Mouse (Mus musculus): ENCODE data around the gene Dxo. TPM values are rescaled to one million over a fixed set of nuclear protein-coding genes. Genes with fewer than 3 reads are reported as not detected.

The Dxo gene
- total RNA-seq, 2 experiments from 2014 or later = 28.3 to 30.2 TPM

DNA sequence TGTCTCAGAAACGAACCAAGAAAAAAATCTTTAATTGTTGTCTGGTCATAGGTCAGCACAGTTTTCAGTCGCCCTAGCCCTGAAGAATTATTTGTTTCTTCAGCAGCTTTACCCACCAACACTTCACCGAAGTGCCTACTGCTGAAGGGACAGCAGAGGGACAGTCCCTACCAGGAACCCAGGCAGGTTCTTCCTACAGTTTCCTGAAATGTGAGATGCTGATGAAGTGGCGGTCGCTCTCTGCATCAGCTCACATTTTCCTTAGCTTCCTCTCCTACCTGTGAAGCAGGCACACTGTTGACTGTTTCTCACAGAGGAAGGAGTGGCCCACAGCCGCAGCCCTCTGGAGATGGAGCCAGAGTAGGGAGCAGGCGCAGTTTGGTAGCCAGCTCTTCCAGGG lies 29.2 kb downstream of the Dxo start:
- ATAC-seq (replicated peaks; ENCODE audit: poor library complexity, severe bottlenecking) = no peak

DNA sequence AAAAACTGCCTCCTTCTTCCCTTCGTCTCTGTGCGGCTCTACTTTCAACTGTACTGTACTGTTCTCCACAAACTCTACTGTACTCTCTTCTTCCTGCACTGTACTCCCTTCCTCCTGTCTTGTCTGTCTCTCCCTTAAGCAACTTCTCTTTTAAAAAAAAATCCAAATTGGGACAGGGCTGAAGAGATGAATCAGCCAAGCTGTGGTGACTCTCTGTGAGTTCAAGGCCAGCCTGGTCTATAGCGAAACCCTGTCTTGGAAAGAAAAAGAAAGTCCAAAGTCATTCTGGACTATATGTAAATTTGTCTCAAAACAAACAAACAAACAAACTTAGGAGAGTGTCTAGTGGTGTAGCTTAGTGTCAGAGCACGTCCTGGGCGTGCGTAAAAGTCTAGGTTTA lies 37.5 kb downstream of the Dxo start:
- ATAC-seq (replicated peaks; ENCODE audit: poor library complexity, severe bottlenecking) = no peak

DNA sequence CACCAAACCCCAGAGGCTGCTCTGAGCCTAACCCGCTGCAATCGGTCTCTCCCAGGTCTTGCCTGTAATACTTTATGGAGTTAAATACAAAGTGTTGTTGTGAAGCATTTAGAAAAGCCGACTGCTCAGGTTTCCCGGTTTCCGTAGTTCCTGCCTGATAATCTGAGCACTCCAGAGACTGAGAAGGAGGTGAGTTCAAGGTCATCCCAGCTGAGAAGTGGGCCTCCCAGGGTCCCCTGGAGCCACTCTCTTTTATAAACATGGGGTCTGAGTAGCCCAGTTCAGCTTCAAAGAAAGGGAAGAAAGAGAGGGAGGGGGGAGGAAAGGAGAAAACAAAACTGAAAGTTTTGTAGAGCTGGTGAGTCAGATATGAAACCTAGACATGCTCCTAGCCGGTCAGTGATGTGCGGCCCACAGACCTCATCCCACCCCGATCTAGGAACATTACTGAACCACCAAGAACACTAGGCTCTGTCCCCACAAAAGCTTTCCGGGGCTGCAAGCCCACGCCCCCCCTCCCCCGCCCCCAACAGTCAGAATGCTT lies 42.6 kb downstream of the Dxo start, which contains the start of gene Zbtb12:
Gene Zbtb12 (plus strand): TSS at position 148 of the 544 bp plus-strand sequence.
- ATAC-seq (replicated peaks; ENCODE audit: poor library complexity, severe bottlenecking) = peak; percentile 52; the same call in 1 of the 2 replicates

DNA sequence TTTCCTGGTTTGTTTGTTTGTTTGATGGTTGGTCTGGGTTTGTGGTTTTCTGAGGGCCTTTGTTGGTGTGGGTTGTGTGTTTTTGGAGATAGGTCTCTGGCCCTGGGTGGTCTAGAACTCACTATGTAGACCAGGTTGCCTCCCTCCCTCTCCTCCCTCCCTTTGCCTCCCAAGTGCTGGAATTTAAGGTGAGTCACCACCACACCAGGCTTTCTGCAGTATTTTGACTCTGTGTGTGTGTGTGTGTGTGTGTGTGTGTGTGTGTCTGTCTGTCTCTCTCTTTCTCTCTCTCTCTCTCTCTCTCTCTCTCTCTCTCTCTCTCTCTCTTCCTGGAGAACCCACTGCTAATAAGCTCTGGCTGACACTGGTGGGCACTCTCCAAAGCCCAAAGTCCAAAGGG lies 44.3 kb downstream of the Dxo start:
- no peak for ATAC-seq (replicated peaks; ENCODE audit: poor library complexity, severe bottlenecking)

DNA sequence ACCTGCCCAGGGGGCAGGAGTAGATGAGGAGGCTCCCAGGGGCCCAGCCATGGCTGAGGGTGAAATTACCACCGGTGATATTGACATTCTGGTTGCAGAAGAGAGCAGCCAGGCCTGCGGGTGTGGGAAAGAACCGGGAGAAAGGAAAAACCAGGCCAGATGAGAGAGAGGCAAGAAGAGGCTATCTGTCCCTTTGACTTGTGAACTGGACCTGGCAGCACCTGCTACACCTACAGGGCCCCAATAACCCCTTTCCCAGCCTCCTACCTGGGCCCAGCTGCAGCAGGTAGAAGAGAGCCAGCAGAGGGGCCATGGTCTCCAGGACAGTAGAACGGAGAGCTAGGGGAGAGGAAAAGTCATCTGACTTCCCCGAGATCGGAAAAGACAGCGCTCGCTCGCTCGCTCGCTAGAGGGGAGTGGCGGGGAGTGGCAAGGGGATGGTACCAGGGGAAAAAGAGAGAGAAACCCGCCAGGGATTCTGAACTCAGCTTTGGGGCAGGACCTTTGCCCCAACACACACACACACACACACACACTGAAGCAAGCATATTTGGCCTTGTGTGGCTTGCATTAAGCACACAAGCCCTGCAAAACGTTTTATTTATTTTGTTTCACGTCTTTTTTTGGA lies 45.0 kb downstream of the Dxo start, which contains the start of gene Gm20547:
Gene Gm20547 (minus strand): TSS at position 360 of the 628 bp plus-strand sequence.
- no peak for ATAC-seq (replicated peaks; ENCODE audit: poor library complexity, severe bottlenecking)

DNA sequence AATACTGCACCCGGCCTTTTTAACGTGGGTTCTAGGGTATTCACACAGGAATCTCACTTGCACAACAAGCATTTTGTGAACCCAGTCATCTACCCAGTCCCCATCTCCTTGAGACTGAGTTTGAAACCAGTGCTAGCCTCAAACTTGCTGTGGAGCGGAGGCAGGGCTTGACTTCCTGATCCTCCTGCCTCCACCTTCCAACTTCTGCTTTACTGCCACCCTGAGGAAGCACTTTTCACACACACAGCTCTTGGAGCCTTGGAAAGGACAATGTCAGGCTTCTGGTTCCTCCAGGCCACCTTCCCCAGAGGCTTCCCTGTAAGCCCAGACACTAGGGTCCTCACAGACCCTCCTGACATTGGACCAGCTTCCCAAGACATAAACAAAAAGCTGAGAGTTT lies 46.5 kb downstream of the Dxo start:
- ATAC-seq (replicated peaks; ENCODE audit: poor library complexity, severe bottlenecking) = peak; percentile 80

DNA sequence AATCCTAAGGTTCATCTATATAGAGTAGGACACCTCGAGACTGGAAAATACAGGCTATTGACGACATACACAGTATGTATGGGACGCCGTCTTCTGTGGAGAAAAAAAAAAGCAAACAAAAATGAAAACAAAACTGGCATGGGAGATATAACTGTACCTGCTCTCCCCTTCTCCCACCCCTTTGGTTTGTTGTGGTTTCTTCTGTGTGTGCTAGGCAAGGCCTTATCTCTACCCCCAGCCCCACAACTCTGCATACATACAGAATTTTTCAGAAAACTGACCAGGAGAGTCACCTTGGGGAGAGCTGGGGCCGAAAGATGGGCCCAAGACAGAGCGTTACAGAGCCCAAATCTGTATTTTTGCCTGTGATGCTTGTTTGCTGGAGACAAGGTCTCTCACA lies 47.9 kb downstream of the Dxo start:
- no peak for ATAC-seq (replicated peaks; ENCODE audit: poor library complexity, severe bottlenecking)

DNA sequence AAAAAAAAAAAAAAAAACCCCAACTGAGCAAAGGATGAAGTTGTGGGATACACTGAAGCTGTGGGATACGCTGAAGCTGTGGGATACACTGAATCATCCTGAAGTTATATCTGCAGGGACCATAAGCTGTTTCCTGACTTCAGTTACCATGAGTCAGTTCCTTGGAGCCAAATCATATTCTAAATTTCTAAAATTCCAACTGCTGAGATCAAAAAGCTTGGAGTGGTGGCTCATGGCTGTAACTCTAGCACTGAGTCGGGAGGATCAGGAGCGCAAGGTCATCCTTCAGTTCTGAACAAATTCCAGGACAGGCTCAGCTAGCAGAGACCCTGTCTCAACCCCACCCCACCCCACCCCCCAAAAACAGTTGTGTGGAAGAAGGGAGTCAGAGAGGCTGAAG lies 48.8 kb downstream of the Dxo start:
- no peak for ATAC-seq (replicated peaks; ENCODE audit: poor library complexity, severe bottlenecking)

DNA sequence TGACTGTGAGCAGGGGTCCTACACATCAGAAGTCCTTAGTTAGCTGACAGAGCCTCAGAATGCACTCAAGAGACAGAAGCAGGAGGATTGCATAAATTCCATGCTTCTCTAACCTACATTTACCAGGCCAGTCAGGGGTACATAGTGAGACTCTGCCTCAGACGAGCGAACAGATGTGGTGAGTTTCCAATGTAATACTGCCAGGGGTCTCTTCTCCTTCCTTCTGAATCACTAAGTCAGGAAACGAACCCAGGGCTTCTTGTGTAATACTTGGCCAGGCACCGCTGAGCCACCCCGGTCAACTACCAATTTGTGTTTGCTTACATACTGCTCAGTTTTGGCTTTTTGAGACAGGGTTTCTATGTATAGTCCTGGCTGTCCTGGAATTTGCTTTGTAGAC lies 51.1 kb downstream of the Dxo start:
- ATAC-seq (replicated peaks; ENCODE audit: poor library complexity, severe bottlenecking) = peak; percentile 74

Other genes with a start within 250 kb of the Dxo start
Only the 30 nearest of the 39 such genes appear.
- gene Egfl8, start 221.0 kb upstream of the Dxo start, total RNA-seq (2014; fragmentation: Nextera tagmentation) = 2.1 TPM in 1 of 2 replicates, not detected in the other
- gene Egfl8, start 221.0 kb upstream of the Dxo start, total RNA-seq (2017) = not detected in 2 replicates
- gene Ppt2, start 208.5 kb upstream of the Dxo start, total RNA-seq (2014; fragmentation: Nextera tagmentation) = 41.9 and 45.1 TPM in 2 replicates
- gene Ppt2, start 208.5 kb upstream of the Dxo start, total RNA-seq (2017) = 20.4 and 23.3 TPM in 2 replicates
- 0.88 TPM in 1 of 2 replicates, not detected in the other for gene Prrt1, start 207.5 kb upstream of the Dxo start, total RNA-seq (2014; fragmentation: Nextera tagmentation)
- gene Prrt1, start 207.5 kb upstream of the Dxo start, total RNA-seq (2017) = not detected in 2 replicates
- 2.9 and 10.3 TPM in 2 replicates for gene Fkbpl, start 192.3 kb upstream of the Dxo start, total RNA-seq (2014; fragmentation: Nextera tagmentation)
- gene Fkbpl, start 192.3 kb upstream of the Dxo start, total RNA-seq (2017) = 12.4 and 21.8 TPM in 2 replicates
- gene Atf6b, start 189.9 kb upstream of the Dxo start, total RNA-seq (2014; fragmentation: Nextera tagmentation) = 38.3 and 42.5 TPM in 2 replicates
- gene Atf6b, start 189.9 kb upstream of the Dxo start, total RNA-seq (2017) = 31.9 and 44.6 TPM in 2 replicates
- not detected in 2 replicates for gene Tnxb, start 166.5 kb upstream of the Dxo start, total RNA-seq (2014; fragmentation: Nextera tagmentation)
- gene Tnxb, start 166.5 kb upstream of the Dxo start, total RNA-seq (2017) = not detected in 2 replicates
- gene C4b, start 93.1 kb upstream of the Dxo start, total RNA-seq (2014; fragmentation: Nextera tagmentation) = 0.23 TPM in 1 of 2 replicates, not detected in the other
- gene C4b, start 93.1 kb upstream of the Dxo start, total RNA-seq (2017) = 0.09 TPM in 1 of 2 replicates, not detected in the other
- gene Cyp21a1, start 32.5 kb upstream of the Dxo start, total RNA-seq (2014; fragmentation: Nextera tagmentation) = not detected in 2 replicates
- gene Cyp21a1, start 32.5 kb upstream of the Dxo start, total RNA-seq (2017) = not detected in 2 replicates
- gene Stk19, start 74 bp upstream of the Dxo start, total RNA-seq (2014; fragmentation: Nextera tagmentation) = 24.0 and 47.6 TPM in 2 replicates
- gene Stk19, start 74 bp upstream of the Dxo start, total RNA-seq (2017) = 23.1 and 29.0 TPM in 2 replicates
- gene Skiv2l, start 13.2 kb downstream of the Dxo start, total RNA-seq (2014; fragmentation: Nextera tagmentation) = 31.1 and 48.4 TPM in 2 replicates
- 29.3 and 43.9 TPM in 2 replicates for gene Skiv2l, start 13.2 kb downstream of the Dxo start, total RNA-seq (2017)
- gene Nelfe, start 13.4 kb downstream of the Dxo start, total RNA-seq (2014; fragmentation: Nextera tagmentation) = 53.3 and 54.5 TPM in 2 replicates
- gene Nelfe, start 13.4 kb downstream of the Dxo start, total RNA-seq (2017) = 37.1 and 57.3 TPM in 2 replicates
- not detected in 2 replicates for gene Cfb, start 25.5 kb downstream of the Dxo start, total RNA-seq (2014; fragmentation: Nextera tagmentation)
- not detected in 2 replicates for gene Cfb, start 25.5 kb downstream of the Dxo start, total RNA-seq (2017)
- 12.2 and 14.2 TPM in 2 replicates for gene Zbtb12, start 42.5 kb downstream of the Dxo start, total RNA-seq (2014; fragmentation: Nextera tagmentation)
- gene Zbtb12, start 42.5 kb downstream of the Dxo start, total RNA-seq (2017) = 13.3 and 15.3 TPM in 2 replicates
- not detected in 2 replicates for gene Gm20547, start 45.0 kb downstream of the Dxo start, total RNA-seq (2014; fragmentation: Nextera tagmentation)
- gene Gm20547, start 45.0 kb downstream of the Dxo start, total RNA-seq (2017) = not detected in 2 replicates
- 1.5 and 7.7 TPM in 2 replicates for gene C2, start 61.2 kb downstream of the Dxo start, total RNA-seq (2014; fragmentation: Nextera tagmentation)
- 0.47 TPM in 1 of 2 replicates, not detected in the other for gene C2, start 61.2 kb downstream of the Dxo start, total RNA-seq (2017)
- 78.2 and 87.0 TPM in 2 replicates for gene Ehmt2, start 61.5 kb downstream of the Dxo start, total RNA-seq (2014; fragmentation: Nextera tagmentation)
- 90.9 and 120 TPM in 2 replicates for gene Ehmt2, start 61.5 kb downstream of the Dxo start, total RNA-seq (2017)
- 0.41 TPM in 1 of 2 replicates, not detected in the other for gene Slc44a4, start 77.4 kb downstream of the Dxo start, total RNA-seq (2014; fragmentation: Nextera tagmentation)
- gene Slc44a4, start 77.4 kb downstream of the Dxo start, total RNA-seq (2017) = 0.78 and 1.8 TPM in 2 replicates
- gene Neu1, start 94.2 kb downstream of the Dxo start, total RNA-seq (2014; fragmentation: Nextera tagmentation) = 30.3 and 35.3 TPM in 2 replicates
- 27.0 and 32.4 TPM in 2 replicates for gene Neu1, start 94.2 kb downstream of the Dxo start, total RNA-seq (2017)
- gene Hspa1b, start 122.2 kb downstream of the Dxo start, total RNA-seq (2014; fragmentation: Nextera tagmentation) = 11.4 and 13.9 TPM in 2 replicates
- gene Hspa1b, start 122.2 kb downstream of the Dxo start, total RNA-seq (2017) = 67.7 and 68.3 TPM in 2 replicates
- gene Gm20481, start 132.9 kb downstream of the Dxo start, total RNA-seq (2014; fragmentation: Nextera tagmentation) = not detected in 2 replicates
- gene Gm20481, start 132.9 kb downstream of the Dxo start, total RNA-seq (2017) = 0.34 and 1.4 TPM in 2 replicates
- gene Hspa1a, start 135.1 kb downstream of the Dxo start, total RNA-seq (2014; fragmentation: Nextera tagmentation) = 5.5 and 6.2 TPM in 2 replicates
- gene Hspa1a, start 135.1 kb downstream of the Dxo start, total RNA-seq (2017) = 45.2 and 49.0 TPM in 2 replicates
- not detected in 2 replicates for gene Hspa1l, start 135.7 kb downstream of the Dxo start, total RNA-seq (2014; fragmentation: Nextera tagmentation)
- gene Hspa1l, start 135.7 kb downstream of the Dxo start, total RNA-seq (2017) = 0.09 TPM in 1 of 2 replicates, not detected in the other
- 129 and 305 TPM in 2 replicates for gene Lsm2, start 144.8 kb downstream of the Dxo start, total RNA-seq (2014; fragmentation: Nextera tagmentation)
- gene Lsm2, start 144.8 kb downstream of the Dxo start, total RNA-seq (2017) = 42.0 and 71.6 TPM in 2 replicates
- gene Vars, start 164.0 kb downstream of the Dxo start, total RNA-seq (2014; fragmentation: Nextera tagmentation) = 75.6 and 150 TPM in 2 replicates
- 174 and 181 TPM in 2 replicates for gene Vars, start 164.0 kb downstream of the Dxo start, total RNA-seq (2017)
- gene Vwa7, start 179.6 kb downstream of the Dxo start, total RNA-seq (2014; fragmentation: Nextera tagmentation) = 0.11 and 0.19 TPM in 2 replicates
- gene Vwa7, start 179.6 kb downstream of the Dxo start, total RNA-seq (2017) = not detected in 2 replicates
- 2.5 TPM in 1 of 2 replicates, not detected in the other for gene Sapcd1, start 191.0 kb downstream of the Dxo start, total RNA-seq (2014; fragmentation: Nextera tagmentation)
- 0.90 TPM in 1 of 2 replicates, not detected in the other for gene Sapcd1, start 191.0 kb downstream of the Dxo start, total RNA-seq (2017)
- gene Msh5, start 209.7 kb downstream of the Dxo start, total RNA-seq (2014; fragmentation: Nextera tagmentation) = 0.19 and 6.8 TPM in 2 replicates
- 0.62 and 3.6 TPM in 2 replicates for gene Msh5, start 209.7 kb downstream of the Dxo start, total RNA-seq (2017)
- gene Clic1, start 212.9 kb downstream of the Dxo start, total RNA-seq (2014; fragmentation: Nextera tagmentation) = 231 and 245 TPM in 2 replicates
- 268 and 347 TPM in 2 replicates for gene Clic1, start 212.9 kb downstream of the Dxo start, total RNA-seq (2017)
- 3.4 TPM in 1 of 2 replicates, not detected in the other for gene Ddah2, start 222.0 kb downstream of the Dxo start, total RNA-seq (2014; fragmentation: Nextera tagmentation)
- 0.57 and 3.7 TPM in 2 replicates for gene Ddah2, start 222.0 kb downstream of the Dxo start, total RNA-seq (2017)
- gene Ly6g6c, start 228.4 kb downstream of the Dxo start, total RNA-seq (2014; fragmentation: Nextera tagmentation) = not detected in 2 replicates
- not detected in 2 replicates for gene Ly6g6c, start 228.4 kb downstream of the Dxo start, total RNA-seq (2017)